Mouse (Mus musculus) erythroblast, embryonic 14.5 days (primary cell): ENCODE data around the gene Lpcat3.

ENCODE experiments used
- GATA1 ChIP-seq: IDR thresholded peaks from 2 replicates; pipeline ENCODE4 v1.6.1; 2012; ENCODE audit warnings: low read length, inconsistent platforms, mixed read lengths
- TAL1 ChIP-seq: IDR thresholded peaks from 3 replicates; pipeline ENCODE4 v1.6.1; 2012; ENCODE audit warnings: low read length, inconsistent platforms, mixed read lengths

DNA sequence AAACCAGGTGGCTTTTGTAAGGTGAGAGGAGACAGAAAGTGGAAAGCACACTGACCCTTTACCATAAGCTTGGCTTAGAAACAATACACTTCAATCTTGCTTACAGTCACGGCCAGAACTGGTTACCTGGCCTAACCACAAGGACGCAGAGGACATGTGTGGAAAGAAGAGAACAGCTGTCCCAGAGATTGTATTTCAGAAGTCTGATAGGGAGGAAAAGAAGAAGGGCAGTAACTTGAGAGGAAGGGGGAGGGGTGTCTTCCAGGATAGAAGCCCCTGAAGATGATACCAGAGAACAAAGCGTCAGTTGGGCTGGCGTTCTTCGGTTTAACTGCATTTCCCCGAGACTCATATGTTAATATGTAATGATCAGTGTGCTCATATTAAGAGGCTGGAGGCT, 6.9 kb upstream of the Lpcat3 start:
- TF ChIP-seq TAL1, result no peak
- no peak for TF ChIP-seq GATA1
